Mouse (Mus musculus): ENCODE measurements around the gene Ankrd53. TPM values are rescaled to one million over a fixed set of nuclear protein-coding genes. Genes with fewer than 3 reads are reported as not detected.

The Ankrd53 gene
- polyA plus RNA-seq, 1 experiment from 2014 or later: 0.22 TPM

DNA sequence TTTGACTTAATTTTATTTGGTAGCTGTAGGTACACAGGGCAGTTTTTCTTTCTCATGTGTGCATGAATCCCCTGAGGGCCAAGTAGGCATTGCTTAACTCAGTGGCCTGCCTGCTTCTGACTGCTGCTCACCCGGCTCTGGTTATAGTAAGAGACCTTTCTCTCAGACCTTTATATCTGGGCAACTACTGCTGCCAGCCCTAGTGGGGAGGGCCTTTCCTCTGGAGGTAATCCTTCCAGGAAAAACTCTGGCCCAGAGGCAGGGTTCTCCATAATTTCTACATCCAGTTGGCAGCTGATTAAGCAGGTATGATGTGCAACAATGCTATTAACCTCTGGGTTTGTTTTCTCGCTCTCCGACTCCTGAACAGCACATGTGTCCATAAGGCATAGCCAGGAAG is 40.4 kb downstream of the Ankrd53 start:
- Histone ChIP-seq H3K4me3 (no peak overlapping the region), H3K9ac (no peak overlapping the region), H3K27me3 (replicated peaks) (no peaks in the 10 kb centered on the region), H3K4me1 (no peaks in the 10 kb centered on the region), H3K27ac (no peak overlapping the region), H3K9me3 (no peaks in the 10 kb centered on the region), H3K4me2 (no peak overlapping the region), H3K36me3 (replicated peaks) (peaks cover 29% of the 10 kb centered on the region)
- WGBS: 97% methylated on average over 3 of the region's 3 CpGs
- ATAC-seq (replicated peaks): no peak

DNA sequence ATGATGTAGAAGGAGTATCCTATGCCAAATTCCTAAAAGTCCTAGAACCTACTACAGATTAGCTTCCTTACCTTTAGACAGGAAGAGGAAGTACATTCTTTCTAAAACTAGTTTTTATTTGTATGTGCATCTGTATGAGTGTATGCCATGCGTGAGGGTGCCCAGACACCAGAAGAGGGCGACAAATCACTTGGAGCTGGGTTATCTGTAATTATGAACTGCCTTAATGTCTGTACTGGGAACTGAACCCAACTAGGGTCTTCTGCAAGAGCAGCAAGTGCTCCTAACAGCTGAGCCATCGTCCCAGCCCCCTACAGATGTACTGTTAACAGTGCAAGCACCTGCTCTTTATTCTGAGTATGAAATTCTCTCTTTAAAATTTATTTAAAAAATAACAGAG is 53.4 kb downstream of the Ankrd53 start:
- ATAC-seq (replicated peaks): no peak
- Histone ChIP-seq H3K36me3 (replicated peaks) (peaks cover 11% of the 10 kb centered on the region), H3K4me1 (no peaks in the 10 kb centered on the region), H3K9ac (no peak overlapping the region), H3K4me2 (no peak overlapping the region), H3K27me3 (replicated peaks) (no peaks in the 10 kb centered on the region), H3K27ac (no peak overlapping the region), H3K9me3 (no peaks in the 10 kb centered on the region), H3K4me3 (no peak overlapping the region)
- 94% methylated on average over 3 of the region's 3 CpGs for WGBS

Other genes starting within 250 kb of the Ankrd53 start
- gene Actg2, start 226.4 kb upstream of the Ankrd53 start, polyA plus RNA-seq (2015; fragmentation: Nextera tagmentation; extraction: Ambion mirVana): 2.2 and 2.6 TPM in 2 replicates
- gene Stambp, start 189.9 kb upstream of the Ankrd53 start, polyA plus RNA-seq (2015; fragmentation: Nextera tagmentation; extraction: Ambion mirVana): 63.4 and 66.5 TPM in 2 replicates
- gene Clec4f, start 106.5 kb upstream of the Ankrd53 start, polyA plus RNA-seq (2015; fragmentation: Nextera tagmentation; extraction: Ambion mirVana): not detected in 2 replicates
- gene Cd207, start 84.8 kb upstream of the Ankrd53 start, polyA plus RNA-seq (2015; fragmentation: Nextera tagmentation; extraction: Ambion mirVana): not detected in 2 replicates
- gene Vax2, start 51.4 kb upstream of the Ankrd53 start, polyA plus RNA-seq (2015; fragmentation: Nextera tagmentation; extraction: Ambion mirVana): 0.18 and 0.23 TPM in 2 replicates
- not detected in 2 replicates for gene Atp6v1b1, start 19.7 kb upstream of the Ankrd53 start, polyA plus RNA-seq (2015; fragmentation: Nextera tagmentation; extraction: Ambion mirVana)
- 66.7 and 71.0 TPM in 2 replicates for gene Tex261, start 13.2 kb downstream of the Ankrd53 start, polyA plus RNA-seq (2015; fragmentation: Nextera tagmentation; extraction: Ambion mirVana)
- 120 TPM in 2 replicates for gene Nagk, start 32.3 kb downstream of the Ankrd53 start, polyA plus RNA-seq (2015; fragmentation: Nextera tagmentation; extraction: Ambion mirVana)
- gene Paip2b, start 69.1 kb downstream of the Ankrd53 start, polyA plus RNA-seq (2015; fragmentation: Nextera tagmentation; extraction: Ambion mirVana): 26.3 and 28.4 TPM in 2 replicates
- 70.5 and 76.5 TPM in 2 replicates for gene Zfp638, start 104.5 kb downstream of the Ankrd53 start, polyA plus RNA-seq (2015; fragmentation: Nextera tagmentation; extraction: Ambion mirVana)
- gene Dysf, start 245.9 kb downstream of the Ankrd53 start, polyA plus RNA-seq (2015; fragmentation: Nextera tagmentation; extraction: Ambion mirVana): 1.6 and 2.6 TPM in 2 replicates